Mouse (Mus musculus) ES-E14 (cell line): Measurements from ENCODE around the gene Abcc1.

ENCODE experiments used
- CHD2 ChIP-seq: IDR thresholded peaks from 2 replicates; pipeline ENCODE4 v1.6.1; 2014; ENCODE audit warnings: mild to moderate bottlenecking, low read depth, low read length, inconsistent platforms
- HCFC1 ChIP-seq: IDR thresholded peaks from 2 replicates; pipeline ENCODE4 v1.6.1; 2012; ENCODE audit warnings: low read length, inconsistent platforms, borderline replicate concordance; ENCODE audit not compliant: insufficient read depth
- MAFK ChIP-seq: IDR thresholded peaks from 2 replicates; pipeline ENCODE4 v1.6.1; 2014; ENCODE audit warnings: mild to moderate bottlenecking, low read depth, low read length, inconsistent platforms; ENCODE audit not compliant: insufficient read depth
- ZC3H11A ChIP-seq: IDR thresholded peaks from 2 replicates; pipeline ENCODE4 v1.6.1; 2012; ENCODE audit warnings: low read depth, mild to moderate bottlenecking, inconsistent platforms, low read length, borderline replicate concordance
- ZNF384 ChIP-seq: IDR thresholded peaks from 2 replicates; pipeline ENCODE4 v1.6.1; 2012; ENCODE audit warnings: low read depth, low read length, inconsistent platforms

DNA sequence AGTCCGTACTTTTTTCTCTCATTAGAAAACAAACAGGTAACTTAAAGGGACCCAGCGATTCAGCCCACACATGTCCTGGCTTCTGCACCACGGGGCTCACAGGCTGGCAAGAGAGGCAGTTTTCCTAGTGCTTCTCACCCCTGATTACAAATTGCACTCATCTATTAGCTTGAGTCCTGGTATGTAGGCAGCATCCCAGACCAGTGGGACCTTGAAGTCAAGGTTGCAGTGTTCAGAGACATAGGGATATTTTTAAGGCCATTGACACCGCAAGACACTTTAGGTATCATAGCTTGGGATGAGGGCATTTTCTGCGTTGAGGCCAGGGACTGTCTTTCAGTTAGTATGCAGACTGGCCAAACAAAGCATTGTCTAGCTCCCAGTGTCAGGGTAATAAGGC is 51.2 kb downstream of the Abcc1 start:
- TF ChIP-seq MAFK (no peak), ZNF384 (no peak), CHD2 (no peak), HCFC1 (no peak), ZC3H11A (no peak)
